Mouse (Mus musculus): Measurements from ENCODE around the gene Blvrb.

- no peak for TF ChIP-seq POLR2A (IDR thresholded peaks at IDR 0.05; ENCODE audit: borderline replicate concordance, insufficient read depth, low read length)
- TF ChIP-seq CTCF (IDR thresholded peaks at IDR 0.05; ENCODE audit: borderline replicate concordance, insufficient read depth, low read depth, low read length) = no peak
These were observed 32.7 kb downstream of the Blvrb start for GRCm38 (mm10) chr7:27480506-27480905.

Measured in cerebellum, adult 2 months (tissue).